Mouse (Mus musculus): Measurements from ENCODE around the gene Snw1. TPM values are rescaled to one million over a fixed set of nuclear protein-coding genes. Genes with fewer than 3 reads are reported as not detected.

The Snw1 gene
- polyA plus RNA-seq, 1 experiment from 2014 or later, result 106 TPM

Small RNAs within 50 kb of the gene (microRNA-seq; reads per million reads assigned to microRNA genes)
- gene Mir3068, result 42.1 reads per million, percentile 43 among the genes with 10 or more reads in this experiment

Other genes starting within 250 kb of the Snw1 start
- gene Noxred1, start 233.5 kb downstream of the Snw1 start, polyA plus RNA-seq (2015; fragmentation: Nextera tagmentation; extraction: Ambion mirVana), result 1.6 and 1.7 TPM in 2 replicates
- gene Vipas39, start 206.0 kb downstream of the Snw1 start, polyA plus RNA-seq (2015; fragmentation: Nextera tagmentation; extraction: Ambion mirVana), result 61.5 and 64.2 TPM in 2 replicates
- gene Ahsa1, start 205.8 kb downstream of the Snw1 start, polyA plus RNA-seq (2015; fragmentation: Nextera tagmentation; extraction: Ambion mirVana), result 217 and 222 TPM in 2 replicates
- 1.4 and 1.8 TPM in 2 replicates for gene Ism2, start 172.6 kb downstream of the Snw1 start, polyA plus RNA-seq (2015; fragmentation: Nextera tagmentation; extraction: Ambion mirVana)
- gene Sptlc2, start 83.9 kb downstream of the Snw1 start, polyA plus RNA-seq (2015; fragmentation: Nextera tagmentation; extraction: Ambion mirVana), result 59.4 and 68.5 TPM in 2 replicates
- 222 and 229 TPM in 2 replicates for gene Slirp, start 28.4 kb downstream of the Snw1 start, polyA plus RNA-seq (2015; fragmentation: Nextera tagmentation; extraction: Ambion mirVana)
- 39.0 and 47.3 TPM in 2 replicates for gene Alkbh1, start 28.3 kb downstream of the Snw1 start, polyA plus RNA-seq (2015; fragmentation: Nextera tagmentation; extraction: Ambion mirVana)
- not detected in 2 replicates for gene Gm5788, start 22.4 kb upstream of the Snw1 start, polyA plus RNA-seq (2015; fragmentation: Nextera tagmentation; extraction: Ambion mirVana)
- gene Gm8300, start 42.0 kb upstream of the Snw1 start, polyA plus RNA-seq (2015; fragmentation: Nextera tagmentation; extraction: Ambion mirVana), result not detected in 2 replicates
- not detected in 2 replicates for gene Oog1, start 130.4 kb upstream of the Snw1 start, polyA plus RNA-seq (2015; fragmentation: Nextera tagmentation; extraction: Ambion mirVana)
- not detected in 2 replicates for gene Gm4027, start 146.6 kb upstream of the Snw1 start, polyA plus RNA-seq (2015; fragmentation: Nextera tagmentation; extraction: Ambion mirVana)
- not detected in 2 replicates for gene Gm16381, start 172.3 kb upstream of the Snw1 start, polyA plus RNA-seq (2015; fragmentation: Nextera tagmentation; extraction: Ambion mirVana)

Measured in midbrain, embryonic 15.5 days (tissue).